Mouse (Mus musculus) left cerebral cortex, postnatal 10 days (tissue): ENCODE data around the gene C130026I21Rik. TPM values are rescaled to one million over a fixed set of nuclear protein-coding genes. Genes with fewer than 3 reads are reported as not detected.
"Not testable (repeated sequence)": the region's sequence is repeated elsewhere in the genome, so short reads cannot be mapped to it uniquely, and the experiment has no call there.

Experiments used
- DNase-seq, 2 experiments: peaks; one replicate each; pipeline ENCODE4 v3.0.0; 2021 to 2022; ENCODE audit warnings: low spot score in 2 of 2, mixed read lengths in 1 of 2; ENCODE audit errors: extremely low spot score in 1 of 2
- intact Hi-C: fragments of 180-260 bp; cut with DNase I; formaldehyde crosslinking; loops from one replicate; pipeline ENCODE4 v1.15.1; 2025
- microRNA-seq: library from miRNA; unstranded; fragments of <30 nt; microRNA quantifications from one replicate; pipeline ENCODE4 v1.2.0, GENCODE M21; 2022
- total RNA-seq, 2 experiments: library from RNA; stranded (reverse); gene quantifications; 2 replicates each; pipeline ENCODE4 v1.2.3; 2021

The C130026I21Rik gene
- total RNA-seq, 2 experiments from 2014 or later, result 0.69 TPM; not detected in 1

DNA sequence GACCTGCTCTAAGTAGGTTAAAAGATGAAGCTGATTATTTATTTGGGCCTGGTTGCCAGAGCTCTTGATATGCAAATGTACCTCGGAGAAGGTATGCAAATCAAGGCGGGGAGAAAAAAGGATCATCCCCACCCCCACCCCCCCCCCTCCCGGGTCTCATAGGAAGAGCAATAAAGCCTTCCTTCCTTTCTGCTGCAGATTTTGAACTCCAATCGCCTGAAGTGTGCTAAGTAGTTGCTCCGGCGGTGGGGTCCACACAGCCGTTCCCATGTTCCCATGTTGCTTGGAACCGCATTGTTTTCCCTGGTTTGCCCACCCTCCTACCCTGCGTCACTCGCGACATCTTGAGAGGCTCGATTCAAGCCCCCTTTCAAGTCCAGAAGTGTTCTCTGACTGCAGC lies 308.6 kb downstream of the C130026I21Rik start:
- intact Hi-C loops, DNase-seq: not testable (repeated sequence)

DNA sequence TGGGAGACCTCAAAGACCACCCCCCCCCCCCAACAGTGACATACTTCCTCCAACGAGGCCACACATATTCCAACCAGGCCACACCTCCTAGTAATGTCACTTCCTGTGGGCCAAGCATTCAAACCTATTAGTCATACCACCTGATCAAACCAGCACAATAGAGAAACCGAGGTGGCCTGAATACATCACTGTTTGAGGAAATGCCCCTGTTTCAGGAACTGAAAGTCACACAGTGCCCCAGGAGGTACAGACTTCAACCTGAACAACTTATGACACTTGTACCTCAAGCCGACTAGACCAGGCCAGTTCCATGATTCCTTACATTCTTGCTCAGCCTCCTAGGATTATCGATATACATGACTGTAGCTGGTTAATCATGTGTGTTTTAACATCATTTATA lies 312.7 kb downstream of the C130026I21Rik start:
- intact Hi-C loops, DNase-seq: not testable (repeated sequence)

DNA sequence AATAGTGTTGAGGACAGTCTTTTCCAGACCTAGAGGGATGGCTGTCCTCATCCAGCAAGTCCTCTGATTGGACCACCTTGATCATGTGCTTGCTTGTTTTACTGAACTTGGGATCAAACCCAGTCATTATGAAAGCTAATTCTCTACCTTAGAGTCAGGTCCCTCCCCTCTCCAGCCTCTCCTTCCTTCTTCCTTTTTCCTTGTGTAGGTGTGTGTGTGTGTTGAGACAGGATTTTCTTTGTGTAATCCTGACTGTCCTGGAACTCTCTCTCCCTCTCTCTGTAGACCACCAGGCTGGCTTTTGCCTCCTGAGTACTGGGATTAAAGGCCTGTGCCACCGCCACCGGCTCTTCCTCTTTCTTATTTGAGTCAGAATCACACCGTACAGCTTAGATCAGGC lies 313.6 kb downstream of the C130026I21Rik start:
- intact Hi-C loops, DNase-seq: not testable (repeated sequence)

DNA sequence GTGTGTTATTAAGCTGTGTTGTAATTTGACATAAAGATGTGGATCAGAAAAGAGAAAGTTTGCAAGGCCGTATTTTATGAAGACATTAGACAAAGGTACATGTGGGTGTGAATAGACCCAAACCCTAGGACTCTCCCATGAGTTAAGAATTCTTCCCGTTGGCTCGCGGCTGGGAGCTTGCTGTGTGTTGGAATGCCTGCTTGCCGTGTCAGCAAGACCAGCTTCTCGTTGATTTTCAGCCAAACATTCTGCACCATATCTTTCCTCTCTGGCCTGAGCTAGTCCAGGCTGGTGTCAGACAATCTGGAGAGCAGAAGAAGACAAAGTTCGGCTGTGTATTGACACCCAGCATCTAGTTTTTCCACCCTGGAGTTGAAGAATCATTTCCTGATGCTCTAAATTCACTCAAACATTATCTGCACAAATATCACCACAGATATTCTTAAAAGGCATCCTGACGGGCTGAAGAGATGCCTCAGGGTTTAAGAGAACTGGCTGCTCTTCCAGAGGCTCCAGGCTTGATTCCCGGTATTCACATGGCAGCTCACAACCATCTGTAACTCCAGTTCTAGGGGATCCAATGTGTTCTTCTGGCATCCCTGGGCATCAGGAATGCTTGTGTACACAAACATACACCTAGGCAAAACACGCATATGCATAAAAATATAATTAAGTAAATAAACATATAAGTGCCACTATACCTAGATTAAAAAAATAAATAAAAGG lies 317.7 kb downstream of the C130026I21Rik start:
- intact Hi-C loops, result no loop called here
- DNase-seq, result no peak

DNA sequence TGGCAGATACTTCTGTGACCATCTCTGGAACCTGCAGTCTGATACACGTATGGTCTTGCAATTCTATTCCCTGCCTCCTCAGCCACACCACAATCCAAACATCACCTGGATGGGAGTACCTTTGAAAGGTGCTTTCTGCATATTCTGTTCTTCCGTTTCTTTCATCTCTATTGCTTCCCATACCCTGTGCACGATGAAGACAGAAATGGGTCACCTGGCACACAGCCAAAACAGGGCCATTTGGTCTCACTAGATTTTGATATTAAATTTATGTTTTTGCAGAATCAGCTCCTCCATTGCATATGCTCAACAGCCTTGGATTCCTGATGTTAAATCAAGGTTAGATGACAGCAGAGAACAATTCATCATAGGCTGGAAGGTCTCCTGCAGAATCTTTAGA lies 318.8 kb downstream of the C130026I21Rik start:
- intact Hi-C loops, result no loop called here
- DNase-seq, result no peak

DNA sequence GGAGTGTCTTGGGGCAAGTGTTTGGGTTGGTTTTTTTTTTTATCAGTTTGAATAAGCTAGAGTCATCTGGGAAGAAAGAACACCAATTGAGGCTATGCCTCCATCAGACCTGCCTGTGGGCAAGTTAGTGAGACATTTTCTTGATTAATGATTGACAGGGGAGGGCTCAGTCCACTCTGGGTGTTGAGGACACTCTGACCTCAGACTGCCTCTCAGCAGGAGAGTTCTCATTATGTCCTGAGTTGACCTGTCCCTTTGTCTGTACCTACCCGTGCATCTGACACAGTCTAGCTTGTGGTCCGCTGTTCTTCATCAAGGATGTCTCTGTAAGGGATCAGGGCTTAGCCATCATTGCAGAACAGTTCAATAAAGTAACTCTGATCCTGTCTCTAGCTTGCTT lies 323.0 kb downstream of the C130026I21Rik start:
- intact Hi-C loops, result no loop called here
- no peak for DNase-seq

DNA sequence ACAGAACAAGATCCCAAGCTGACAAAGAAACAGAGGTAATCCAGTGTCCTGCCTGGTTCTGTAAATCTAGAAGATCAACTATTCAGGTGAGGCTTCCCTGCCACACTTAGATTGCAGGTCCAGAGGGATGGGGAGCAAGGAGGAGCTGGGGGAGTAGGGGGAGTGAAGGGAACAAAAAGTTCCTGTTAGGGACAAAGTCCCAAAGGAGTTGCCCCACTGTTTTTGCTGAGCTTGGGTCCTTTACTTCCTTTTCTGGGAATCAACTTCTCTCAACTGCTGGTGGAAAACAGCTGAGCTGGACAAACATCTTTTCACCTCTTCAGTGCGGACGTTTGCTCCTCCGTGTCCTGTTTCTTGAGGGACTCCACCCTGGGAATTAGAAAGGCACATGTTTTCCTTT lies 324.4 kb downstream of the C130026I21Rik start:
- intact Hi-C loops, result no loop called here
- DNase-seq, result no peak

DNA sequence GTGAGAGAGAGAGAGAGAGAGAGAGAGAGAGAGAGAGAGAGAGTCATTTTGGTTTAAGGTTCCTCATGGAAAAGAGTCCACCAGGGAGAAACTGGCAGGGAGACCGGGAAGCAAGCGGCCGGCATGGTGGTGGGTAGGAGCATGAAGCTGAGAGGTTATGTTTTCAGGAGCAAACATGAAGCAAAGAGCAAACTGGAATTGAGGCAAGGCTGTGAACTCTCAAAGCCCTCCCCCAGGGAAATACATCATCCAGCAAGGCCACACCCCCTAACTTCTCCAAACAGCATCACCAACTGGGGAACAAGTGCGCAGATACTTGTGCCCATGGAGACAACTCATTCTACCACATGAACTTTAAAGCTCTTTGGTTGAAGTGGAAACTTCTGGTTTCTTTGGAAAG lies 326.8 kb downstream of the C130026I21Rik start:
- DNase-seq, result no peak
- intact Hi-C loops, result no loop called here

Small RNA genes within 50 kb of the gene (microRNA-seq; reads per million reads assigned to microRNA genes)
- gene Gm27907, result not detected

Other genes with a start within 250 kb of the C130026I21Rik start
- gene Gm10553, start 170.4 kb downstream of the C130026I21Rik start, total RNA-seq, result not detected
- gene A530032D15Rik, start 160.7 kb downstream of the C130026I21Rik start, total RNA-seq, result not detected